Mouse (Mus musculus) brain, embryonic 14.5 days (tissue): Measurements from ENCODE around the gene C530025M09Rik.

Experiments used
- CTCF ChIP-seq: fragments of 200-500 bp; IDR thresholded peaks from 2 replicates; pipeline ENCODE4 v1.5.1; 2012; ENCODE audit warnings: inconsistent platforms, mild to moderate bottlenecking, moderate library complexity, borderline replicate concordance; ENCODE audit not compliant: insufficient read depth, insufficient read length; ENCODE audit errors: extremely low read depth
- POLR2A ChIP-seq: fragments of 200-500 bp; IDR thresholded peaks from 2 replicates; pipeline ENCODE4 v1.6.1; 2012; ENCODE audit warnings: mild to moderate bottlenecking, inconsistent platforms, borderline replicate concordance; ENCODE audit not compliant: poor library complexity, insufficient read depth, insufficient read length, severe bottlenecking; ENCODE audit errors: extremely low read depth

DNA sequence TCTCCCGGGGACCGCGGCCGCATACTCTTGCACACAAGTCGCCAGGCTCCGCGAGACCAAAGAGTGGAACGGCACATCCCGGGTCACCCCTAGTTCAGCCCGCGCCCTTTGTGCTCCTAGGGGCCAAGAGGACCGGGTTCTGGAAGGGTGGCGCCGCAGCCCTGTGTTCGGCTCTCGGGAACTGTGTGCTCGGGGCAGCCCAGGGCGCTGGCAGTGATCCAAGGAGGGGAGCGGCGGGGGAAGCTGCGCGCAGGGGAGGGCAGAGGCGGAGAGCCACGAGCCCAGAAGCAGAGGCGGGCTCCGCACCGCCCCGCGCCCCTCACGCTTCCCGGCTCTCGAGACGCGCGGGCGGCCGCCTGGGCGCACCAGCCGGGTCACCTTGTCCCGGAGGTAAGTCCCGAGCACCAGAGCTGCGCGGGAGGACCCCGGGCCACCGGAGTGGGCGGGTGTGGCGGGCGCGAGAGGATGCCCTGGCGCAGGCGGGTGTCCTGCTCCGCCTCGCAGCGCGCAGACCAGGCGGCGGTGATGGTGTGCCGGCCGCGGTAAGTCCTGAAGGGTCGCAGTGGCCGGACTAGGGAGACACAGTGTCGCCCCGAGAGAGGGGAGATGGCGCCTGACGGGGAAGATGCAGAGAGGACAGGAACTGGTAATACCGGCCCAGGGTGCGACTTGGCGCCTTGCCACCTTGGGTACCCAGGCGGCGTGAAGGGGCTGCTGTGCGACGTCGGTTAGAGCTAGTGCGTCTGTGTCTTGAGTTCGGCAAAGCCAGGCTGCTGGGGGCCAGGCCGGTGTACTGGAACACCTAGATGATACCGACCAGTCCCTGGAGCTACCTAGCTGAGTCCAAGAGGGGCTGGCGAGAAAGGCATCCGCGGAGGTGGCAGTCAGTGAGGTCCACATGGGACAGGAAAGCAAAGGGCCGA lies at the start of gene C530025M09Rik:
- TF ChIP-seq CTCF (no peak), POLR2A (peak; percentile 36; the same call in 1 of the 2 replicates)
